Mouse (Mus musculus) gastrocnemius, postnatal 25 days (tissue): ENCODE results near the gene Tekt4. TPM values are rescaled to one million over a fixed set of nuclear protein-coding genes. Genes with fewer than 3 reads are reported as not detected.
A peak's percentile ranks its signal among the peaks of the same experiment; 100 is the strongest.

Experiments used
- DNase-seq: peaks from one replicate; pipeline ENCODE4 v3.0.0; 2022
- long read RNA-seq, 2 experiments: library from polyadenylated mRNA; stranded (forward); transcript quantifications; one replicate each; pipeline ENCODE4 v2.0.0; 2021
- total RNA-seq, 2 experiments: library from RNA; stranded (reverse); gene quantifications; 1 replicate in 1 of 2; 2 replicates in 1 of 2; pipeline ENCODE4 v1.2.3; 2021

Gene Tekt4
- not detected for total RNA-seq
- long read RNA-seq, experiment 1, result 0 reads
- long read RNA-seq, experiment 2, result 0 reads

DNA sequence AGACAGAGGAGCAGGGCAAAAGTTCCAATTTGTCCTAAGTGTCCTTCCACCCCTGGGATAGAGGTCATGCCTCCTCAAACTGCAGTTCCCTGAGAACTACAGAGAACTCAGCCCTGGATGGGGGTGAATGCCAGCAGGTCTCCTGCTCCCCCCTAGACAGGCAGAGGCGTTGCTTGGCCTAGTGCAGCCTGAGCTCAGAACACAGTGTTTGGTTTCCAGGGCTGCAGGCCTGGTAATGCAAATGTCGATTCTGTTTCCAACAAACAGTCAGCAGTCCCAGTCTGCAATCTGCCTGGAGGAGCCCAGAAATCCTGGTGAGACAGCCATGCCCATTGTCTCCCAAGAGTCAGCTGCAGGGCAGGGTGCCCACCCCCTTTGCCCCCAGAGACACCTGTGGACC is at the start of gene Tekt4:
Gene Tekt4 (plus strand): TSS at position 344 of the 400 bp plus-strand sequence.
- DNase-seq, result no peak

DNA sequence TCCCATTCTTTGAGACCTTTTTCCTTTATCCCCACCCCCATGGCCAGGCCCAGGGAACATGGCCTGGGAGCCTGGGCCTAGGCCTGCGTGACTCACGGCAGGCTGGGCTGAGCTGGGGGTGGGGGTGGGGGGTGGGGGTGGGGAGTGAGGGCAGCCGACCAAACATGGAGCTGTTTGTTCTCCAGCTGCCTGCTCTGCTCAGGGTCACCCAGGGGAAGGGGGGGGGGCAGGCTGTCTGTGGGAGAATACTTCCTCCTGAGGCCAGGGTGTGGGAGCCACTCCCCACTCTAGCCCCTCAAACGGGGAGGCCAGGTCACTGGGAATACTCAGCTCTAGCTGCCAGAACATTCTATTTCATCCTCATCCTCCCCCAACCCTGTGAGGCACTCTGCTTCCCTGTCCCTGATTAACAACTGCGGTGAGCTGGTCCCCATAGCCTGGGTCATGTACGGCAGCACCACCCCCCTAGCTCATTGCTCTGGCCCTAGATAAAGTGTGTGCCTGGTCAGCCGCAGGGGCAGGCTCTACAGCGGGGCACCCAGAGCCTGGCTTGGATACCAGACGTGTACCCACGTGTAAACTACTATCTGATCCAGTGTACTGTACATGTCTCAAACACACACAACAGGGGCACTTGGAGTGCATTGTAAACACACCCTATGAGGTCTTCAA is 49.1 kb upstream of the Tekt4 start:
- DNase-seq, result peak; percentile 23

DNA sequence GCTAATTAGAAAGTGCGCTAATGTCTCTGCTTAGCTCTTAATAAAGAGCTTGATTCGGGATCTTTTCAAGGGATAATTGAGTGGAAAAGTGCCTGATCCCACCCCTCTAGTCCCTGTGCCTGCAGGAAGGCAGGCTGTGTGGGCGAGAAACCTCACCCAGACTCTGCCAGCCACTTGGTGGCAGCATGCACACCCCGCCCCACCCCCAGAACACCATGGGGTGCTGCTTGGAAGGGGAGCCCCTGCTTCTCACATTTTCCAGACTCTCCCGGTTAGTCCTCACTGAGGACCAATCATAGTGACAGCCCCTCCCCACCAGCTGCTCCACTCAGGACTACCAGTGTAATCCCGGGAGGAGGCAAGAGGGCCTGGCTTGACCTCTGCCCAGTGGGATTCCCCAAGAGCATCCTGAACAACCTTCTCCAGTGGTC is 48.4 kb upstream of the Tekt4 start:
- DNase-seq, result no peak

DNA sequence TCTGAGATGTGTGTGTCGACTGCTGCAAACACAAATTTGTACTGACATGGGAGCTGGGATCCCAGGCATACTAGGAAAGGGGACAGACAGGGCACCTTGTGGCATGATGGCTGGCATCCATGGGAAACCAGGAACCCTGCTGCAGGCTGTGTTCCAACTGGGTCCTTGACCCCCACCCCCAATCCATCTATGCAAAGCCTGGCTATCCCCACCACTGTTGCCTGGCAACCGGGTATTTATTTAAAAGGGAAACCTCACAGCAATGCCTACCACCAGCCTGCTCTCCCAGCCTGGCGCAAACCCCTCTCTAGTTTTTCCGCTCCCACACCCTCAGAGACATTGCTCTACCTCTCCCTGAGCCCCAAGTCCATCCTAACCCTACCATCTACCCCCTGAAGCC is 47.1 kb upstream of the Tekt4 start:
- DNase-seq, result no peak

DNA sequence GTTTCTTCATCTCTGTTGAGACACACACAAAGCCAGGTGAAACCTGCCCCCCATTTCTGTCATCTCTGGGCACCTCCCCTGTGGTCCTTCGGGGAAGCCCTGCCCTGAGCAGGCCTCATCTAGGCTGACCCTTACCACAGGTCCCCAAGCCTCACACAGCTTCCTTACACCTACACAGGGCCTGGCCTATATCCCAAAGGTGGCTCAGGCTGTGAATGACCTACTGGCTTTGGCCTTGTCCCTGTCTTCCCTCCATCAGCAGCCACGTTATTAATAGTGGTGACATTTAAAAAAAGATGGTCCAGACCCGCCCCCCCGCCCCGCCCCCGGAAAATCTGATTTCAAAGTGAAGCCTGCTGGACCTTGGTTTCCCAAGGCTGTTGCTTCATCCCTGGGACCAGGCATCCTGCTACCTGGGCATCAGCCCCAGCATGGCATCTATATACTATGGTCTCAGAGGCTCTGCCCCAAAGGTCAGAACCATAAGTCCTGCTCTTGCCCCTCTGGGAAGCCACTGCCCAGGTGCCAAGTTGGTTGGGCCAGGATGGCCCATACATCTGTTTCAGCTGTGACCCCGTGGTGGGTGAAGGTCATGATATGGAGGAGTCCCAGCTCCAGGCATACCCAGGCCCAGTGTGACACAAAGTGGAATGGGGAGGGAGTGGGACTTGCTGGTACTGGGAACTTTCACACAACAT is 46.0 kb upstream of the Tekt4 start:
- DNase-seq, result no peak

DNA sequence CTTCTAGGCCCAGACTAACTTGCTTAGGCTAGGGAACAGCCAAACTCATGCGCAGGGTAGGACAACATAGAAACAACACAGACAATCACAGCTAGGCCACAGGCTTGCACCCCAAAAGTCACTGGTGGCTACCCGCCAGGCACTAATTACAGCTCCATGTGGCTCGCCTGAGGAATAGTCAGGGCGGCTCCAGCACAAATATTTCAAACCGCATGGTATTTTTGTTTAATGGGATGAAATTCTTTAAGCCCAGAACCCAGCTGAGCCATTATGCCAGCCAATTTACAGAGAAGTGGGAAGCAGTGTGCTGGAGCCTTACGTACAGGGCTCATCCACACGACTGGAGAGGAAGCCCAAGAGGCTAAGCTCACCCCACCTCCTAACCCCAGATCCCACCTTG is 44.8 kb upstream of the Tekt4 start:
- no peak for DNase-seq

DNA sequence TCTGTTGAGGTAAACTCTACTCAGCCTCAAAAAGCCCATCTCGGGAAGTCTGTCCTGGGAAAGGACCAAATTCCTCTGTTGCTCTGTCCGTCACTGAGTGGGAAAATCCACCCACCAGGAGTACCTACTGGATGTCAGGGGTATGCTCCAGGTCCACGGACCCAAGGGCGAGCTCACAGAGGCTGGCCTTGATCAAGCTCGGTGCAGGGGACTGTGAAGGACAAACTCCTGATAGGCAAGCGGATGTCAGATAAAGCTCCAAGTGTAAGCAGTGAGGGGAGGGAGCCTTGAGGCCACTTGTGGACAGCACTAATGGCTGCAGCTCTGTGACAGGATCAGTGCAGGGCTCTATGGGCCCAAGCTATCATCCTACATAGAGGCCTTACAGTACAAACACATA is 44.2 kb upstream of the Tekt4 start:
- DNase-seq, result no peak

DNA sequence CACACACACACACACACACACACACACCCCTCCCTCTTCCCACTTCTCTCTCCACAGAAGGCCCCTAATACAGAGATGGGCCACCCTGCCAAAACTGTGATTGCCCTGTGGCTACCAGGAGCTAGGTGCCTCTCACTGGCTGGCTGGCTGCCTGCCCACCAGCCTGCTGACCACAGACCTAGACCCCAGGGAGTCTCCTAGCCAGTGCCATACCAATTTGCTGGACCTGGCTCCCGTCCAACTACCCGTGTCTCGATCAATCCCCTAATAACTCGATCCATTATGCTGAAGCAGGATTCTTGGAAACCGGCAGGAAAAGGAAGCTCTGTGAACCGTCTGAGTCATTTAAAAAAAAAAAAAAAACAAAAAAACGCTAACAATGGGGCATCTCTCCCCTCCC is 43.6 kb upstream of the Tekt4 start:
- no peak for DNase-seq

DNA sequence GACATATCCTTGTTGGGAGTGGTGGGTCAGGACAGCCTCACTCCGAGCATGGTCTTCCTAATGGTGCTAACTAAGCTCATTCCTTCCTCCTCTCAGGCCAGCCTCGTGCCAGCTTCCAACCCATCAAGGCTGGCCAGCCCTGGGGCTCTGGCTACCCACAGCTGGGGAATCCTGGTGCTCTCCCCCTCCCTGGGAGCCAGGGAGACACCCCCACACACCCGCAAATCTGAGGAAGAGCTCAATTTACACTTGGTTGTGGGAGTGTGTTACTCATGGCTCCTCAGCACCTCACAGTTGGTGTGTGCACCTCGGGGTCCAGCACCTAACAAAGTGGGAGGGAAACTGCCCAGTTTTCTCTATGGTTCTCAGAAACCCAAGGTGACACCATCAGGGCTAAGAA is 43.2 kb upstream of the Tekt4 start:
- no peak for DNase-seq

DNA sequence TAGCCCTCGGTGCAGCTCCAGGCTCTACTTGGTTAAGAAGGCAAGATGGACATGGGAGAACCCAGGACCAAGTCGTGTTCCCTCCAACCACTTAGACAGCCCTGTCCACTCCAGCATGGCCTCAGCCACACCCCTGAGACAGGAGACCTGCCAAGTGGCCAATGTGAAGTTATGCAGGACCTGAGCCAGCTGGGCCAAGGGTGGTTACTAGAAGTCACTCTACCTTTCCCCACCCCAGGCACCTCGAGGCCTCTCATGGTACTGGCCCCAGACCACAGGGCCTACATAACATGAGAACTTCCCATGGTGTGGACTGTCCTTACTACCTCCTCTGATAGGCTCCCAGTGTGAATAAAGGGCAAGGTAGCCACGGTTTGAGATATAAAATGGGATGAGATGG is 40.2 kb upstream of the Tekt4 start:
- no peak for DNase-seq

DNA sequence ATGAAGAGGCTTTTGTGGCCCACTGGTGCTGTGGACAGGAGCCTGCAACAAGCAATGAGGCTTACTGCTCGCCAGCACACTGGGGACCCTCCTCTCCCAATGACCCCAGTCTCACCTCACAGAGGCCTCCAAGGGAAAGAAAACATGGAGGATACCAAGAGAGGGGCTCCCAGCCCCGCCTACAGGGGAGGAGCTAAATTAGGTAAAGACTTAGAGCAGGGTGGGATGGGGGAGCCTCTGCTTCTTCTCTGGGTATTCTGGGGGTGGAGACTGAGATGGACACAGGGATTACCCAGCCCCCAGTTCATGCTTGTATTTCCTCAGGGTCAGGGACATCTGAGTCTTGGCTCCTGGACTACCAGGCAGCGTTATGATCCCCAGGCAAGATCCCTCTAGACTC is 39.5 kb upstream of the Tekt4 start:
- no peak for DNase-seq

DNA sequence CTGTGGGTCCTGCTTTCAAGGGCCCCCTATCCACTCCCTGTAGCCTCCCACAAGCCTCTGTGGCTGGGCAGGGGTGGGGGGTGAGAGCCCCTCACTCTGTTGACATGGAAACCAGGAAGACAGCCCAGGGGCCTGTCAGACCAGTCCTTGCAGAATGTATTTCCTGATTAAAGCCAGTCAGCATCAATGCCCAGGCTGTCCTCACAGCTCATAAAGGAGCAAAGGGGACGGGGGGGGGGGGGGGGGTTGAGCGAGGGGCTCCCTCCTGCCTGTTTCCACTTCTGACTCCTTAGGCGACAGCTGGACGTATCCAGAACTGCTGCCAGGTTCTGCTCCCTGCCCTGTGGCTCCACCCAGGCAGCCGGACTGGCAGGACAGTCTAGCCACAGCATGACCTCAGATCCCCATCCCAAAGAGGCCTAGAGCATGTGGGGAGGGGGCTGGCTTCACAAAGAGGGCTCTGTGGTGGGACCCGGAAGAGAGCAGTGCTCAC is 38.9 kb upstream of the Tekt4 start:
- DNase-seq, result no peak

DNA sequence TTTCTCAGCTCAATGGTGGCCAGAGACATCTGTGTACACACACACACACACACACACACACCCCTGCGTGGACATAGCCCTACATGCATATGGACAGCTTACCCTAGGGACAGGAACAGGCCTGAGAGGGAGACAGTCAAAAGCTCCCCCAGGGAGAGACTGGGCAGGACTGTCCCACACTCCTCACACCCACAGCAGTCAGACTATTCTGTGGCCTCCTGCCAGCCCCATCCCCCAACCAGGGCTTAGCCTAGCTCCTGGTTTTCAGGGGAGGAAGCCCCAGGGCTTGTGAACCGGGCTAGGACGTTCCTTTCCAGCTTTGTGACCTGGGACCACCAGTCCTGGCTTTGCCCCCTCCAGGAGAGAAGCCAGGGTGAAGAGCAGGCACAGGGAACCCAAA is 38.2 kb upstream of the Tekt4 start:
- DNase-seq, result no peak

DNA sequence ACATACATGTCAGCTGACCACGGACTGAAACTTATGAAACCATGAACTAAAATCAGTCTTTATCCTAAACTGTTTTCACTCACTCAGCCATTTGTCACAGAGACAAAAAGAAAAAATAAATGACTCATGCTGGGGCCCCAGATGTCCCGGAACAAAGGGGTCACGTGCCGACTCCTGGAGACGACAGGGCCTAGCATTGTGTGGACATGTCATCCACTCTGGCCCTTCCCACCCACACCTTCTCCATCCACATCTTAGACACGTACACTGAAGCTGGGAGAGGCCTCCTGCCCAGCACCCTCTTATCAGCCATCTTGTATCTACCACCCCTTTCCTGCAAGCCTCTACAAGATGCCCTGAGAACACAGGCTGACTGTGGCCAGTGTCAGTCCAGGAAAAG is 36.4 kb upstream of the Tekt4 start:
- no peak for DNase-seq

DNA sequence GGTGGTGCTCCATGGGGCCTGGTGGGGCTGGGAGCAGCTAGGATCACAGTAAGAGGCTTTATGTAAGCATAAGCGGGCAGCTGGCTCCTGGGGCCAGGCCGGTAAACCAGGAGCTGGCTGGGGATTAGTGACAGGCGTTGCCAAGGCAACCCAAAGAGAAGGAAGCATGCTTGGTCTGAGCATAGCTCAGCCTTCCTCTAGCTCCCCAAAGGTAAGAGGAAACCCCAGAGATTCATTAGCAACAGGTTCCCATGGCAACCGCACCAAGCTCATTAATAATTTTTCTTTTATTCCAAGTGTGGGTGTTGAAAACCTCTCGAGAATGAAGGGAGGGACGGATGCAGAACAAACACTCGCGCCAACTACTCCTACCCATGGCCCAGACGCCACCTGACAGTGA is 35.5 kb upstream of the Tekt4 start:
- no peak for DNase-seq

DNA sequence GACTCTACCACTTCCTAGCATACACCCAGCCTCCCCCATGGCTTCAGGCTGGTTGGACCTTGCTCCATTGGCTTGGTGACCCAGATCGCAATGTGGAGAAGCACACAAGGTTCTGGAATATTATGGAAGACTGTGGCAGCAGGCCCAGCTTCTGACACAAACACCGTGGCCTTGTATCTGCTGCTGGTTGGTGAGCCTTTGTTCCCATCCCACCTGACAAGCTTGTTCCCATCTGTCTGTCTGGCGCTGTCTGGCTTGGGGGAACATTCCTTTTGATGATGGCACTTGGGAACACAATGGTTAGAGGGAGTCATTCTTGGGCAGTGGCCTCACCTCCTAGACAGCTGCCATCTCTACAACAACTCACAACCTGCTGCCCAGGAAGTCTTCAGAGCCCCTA is 33.4 kb upstream of the Tekt4 start:
- DNase-seq, result no peak

DNA sequence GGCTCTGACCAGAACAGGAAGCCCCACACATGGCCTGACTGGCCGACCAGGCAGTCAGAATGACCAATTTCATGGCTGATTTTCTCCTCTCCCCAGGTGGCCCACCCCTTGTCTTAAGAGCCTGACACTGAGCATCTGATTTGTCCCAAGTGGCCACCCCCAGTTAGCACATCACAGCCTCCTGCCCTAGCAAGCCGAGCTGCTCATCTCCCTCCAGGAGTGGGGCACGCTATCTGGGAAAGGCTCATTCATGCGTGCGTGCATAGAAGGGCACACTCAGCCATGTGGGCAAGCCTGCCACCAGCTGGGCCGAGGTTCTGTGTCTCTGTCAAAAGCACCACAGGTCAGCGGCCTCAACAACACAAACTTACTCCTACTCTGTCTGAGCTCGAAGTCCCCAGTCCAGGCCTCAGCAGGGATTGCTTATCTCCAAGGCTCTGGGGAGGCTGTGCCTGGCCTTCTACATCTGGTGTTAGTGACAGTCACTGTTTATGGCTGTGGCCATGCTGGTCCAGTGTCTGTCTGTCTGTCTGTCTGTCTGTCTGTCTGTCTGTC is 29.8 kb upstream of the Tekt4 start:
- no peak for DNase-seq

DNA sequence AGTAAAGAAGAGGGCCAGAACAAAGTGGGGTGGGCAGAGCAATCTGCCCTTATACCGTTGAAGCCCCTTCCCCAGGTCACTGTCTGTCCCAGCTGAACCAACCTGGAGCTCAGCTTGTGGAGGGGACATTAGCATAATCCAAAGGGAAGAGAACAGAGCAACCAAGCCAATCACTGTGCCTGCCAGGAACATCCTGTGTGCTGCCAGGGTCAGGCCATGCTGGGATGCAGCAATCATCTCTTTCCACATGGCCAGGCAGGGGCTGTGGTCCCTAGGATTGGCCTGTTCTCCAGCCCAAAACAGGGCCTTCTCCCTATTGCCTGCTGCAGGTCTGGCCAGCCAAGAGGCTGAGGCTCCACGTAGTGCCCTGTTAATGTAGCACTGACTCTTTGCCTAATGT is 28.4 kb upstream of the Tekt4 start:
- DNase-seq, result no peak

DNA sequence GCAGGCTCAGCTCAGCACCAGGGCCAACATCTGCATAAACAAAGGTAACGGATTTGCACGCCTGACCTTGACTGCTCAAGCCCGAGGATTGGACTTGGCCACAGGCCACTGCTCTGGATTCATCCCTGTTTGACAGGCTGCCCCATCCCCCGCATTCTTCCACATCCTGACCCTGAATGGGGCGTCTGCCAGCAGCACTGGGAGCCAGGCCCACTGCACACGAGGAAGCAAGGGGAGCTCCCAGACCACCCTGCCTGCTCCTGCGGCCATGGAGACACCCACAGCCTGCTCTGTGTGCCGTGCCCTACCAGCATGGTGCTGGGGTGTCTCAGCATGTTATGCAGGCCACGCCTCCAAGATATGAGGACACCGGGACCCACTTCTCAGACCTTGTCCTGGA is 27.0 kb upstream of the Tekt4 start:
- DNase-seq, result no peak

DNA sequence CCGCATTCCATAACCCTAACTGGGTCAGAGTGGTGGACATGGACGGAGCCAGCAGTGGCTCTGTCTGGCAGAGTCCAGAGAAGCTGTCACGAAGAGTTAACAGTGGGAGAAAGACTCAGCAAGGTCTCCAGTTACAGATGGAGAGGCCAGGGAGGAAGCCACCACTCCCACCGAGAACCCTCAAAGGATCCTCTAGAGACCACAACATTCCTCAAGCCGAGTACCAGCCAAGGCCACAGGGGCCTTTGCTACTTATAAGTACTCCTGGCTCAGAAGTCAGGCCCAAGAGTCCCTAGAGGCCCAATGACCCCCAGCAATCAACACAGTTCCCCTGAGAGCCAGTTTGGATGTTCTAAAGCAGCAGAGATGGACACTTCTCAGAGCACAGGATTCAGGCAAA is 25.2 kb upstream of the Tekt4 start:
- DNase-seq, result no peak

DNA sequence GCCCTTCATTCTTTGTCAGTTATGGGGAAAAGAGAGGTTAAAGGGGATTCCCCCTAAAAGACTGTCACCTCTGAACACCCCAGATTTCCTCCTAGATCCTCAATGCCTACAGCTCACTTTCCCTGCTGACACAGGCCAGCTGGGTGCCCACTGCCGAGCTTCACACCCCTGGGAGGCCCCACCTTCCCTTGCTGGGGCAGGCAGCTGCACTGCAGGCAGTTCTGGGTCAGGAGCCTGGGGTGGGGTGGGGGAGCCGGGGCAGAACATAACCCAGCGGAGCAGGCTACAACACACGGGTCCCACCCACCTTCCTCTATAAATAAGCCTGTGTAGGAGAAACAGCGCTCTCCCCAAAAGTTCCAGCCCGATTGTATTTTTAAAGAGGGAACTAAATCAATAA is 24.5 kb upstream of the Tekt4 start:
- no peak for DNase-seq

DNA sequence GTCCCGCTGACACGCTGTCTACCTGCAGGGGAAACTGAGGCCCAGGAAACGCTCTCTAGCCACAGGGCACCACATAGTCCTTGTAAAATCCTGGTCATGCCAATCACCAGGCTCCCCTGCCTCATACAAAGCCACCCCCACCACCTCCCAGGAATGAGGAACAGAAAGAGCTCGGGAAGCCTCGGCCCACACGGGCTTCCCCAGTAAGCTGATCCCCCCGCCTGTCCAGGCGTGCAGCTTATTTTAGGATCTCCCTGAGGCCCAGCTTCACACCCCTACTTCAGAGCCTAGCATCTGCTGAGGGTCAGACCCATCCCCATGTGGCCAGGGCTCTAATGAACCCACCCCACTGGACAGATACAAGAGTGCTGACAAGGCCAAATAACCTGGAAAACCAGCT is 23.9 kb upstream of the Tekt4 start:
- no peak for DNase-seq

DNA sequence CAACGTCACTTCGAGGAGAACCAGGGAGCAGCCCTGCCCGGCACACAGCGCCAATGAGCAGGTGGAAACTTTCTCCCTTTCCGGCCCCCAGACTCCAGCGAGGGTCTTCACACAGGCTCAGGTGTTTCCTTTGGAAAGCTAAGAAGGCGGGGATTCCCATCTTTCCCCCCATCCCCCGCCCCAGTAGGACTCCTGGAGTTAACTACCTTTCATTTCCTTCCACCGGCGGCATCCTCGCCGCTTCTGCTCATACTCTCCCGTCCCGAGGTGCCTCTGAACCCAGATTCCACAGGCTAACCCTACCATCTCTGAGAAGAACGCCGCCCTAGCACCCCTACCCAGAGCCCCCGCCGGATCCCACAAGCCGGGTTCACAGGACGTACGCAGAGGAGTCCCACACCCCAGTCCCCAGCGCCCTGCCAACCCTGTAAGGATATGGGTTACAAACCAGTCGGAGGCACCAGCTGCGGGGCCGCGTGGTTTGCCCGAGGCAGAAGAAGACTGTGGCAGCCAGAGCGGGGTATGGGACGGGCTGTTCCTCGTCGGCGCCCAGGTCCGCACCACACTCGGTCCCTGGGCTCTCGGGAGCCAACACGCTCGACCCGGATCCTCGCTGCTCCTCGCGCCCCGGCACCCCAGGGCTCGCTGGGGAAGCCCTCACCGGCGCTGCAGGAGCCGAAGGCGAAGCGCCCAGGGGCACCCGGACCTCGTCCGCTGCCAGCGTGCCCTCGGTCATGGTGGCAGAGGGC is 21.8 kb upstream of the Tekt4 start:
- DNase-seq, result no peak
